Mouse (Mus musculus): ENCODE measurements around the gene Gm10842. TPM values are rescaled to one million over a fixed set of nuclear protein-coding genes. Genes with fewer than 3 reads are reported as not detected.

Gm10842 gene
- polyA plus RNA-seq, 2 experiments from 2014 or later, result not detected

- no peak for ATAC-seq
Measured at GRCm38 (mm10) chr11:105153068-105153833, 6.6 kb downstream of the Gm10842 start.

- ATAC-seq, result no peak
Measured at GRCm38 (mm10) chr11:105155915-105156314, 9.2 kb downstream of the Gm10842 start.

- ATAC-seq, result no peak
Measured at GRCm38 (mm10) chr11:105156748-105157267, 10.1 kb downstream of the Gm10842 start.

GRCm38 (mm10) chr11:105158047-105158446 lies 11.4 kb downstream of the Gm10842 start:
- ATAC-seq, result no peak

GRCm38 (mm10) chr11:105159673-105160360 lies 13.1 kb downstream of the Gm10842 start:
- no peak for ATAC-seq

- ATAC-seq, result no peak
Measured at GRCm38 (mm10) chr11:105161411-105161810, 14.7 kb downstream of the Gm10842 start.

GRCm38 (mm10) chr11:105164516-105165510 lies 18.1 kb downstream of the Gm10842 start:
- ATAC-seq, result no peak

GRCm38 (mm10) chr11:105166780-105167179 lies 20.1 kb downstream of the Gm10842 start:
- no peak for ATAC-seq

- no peak for ATAC-seq
Measured at GRCm38 (mm10) chr11:105178516-105178915, 31.8 kb downstream of the Gm10842 start, which contains the start of gene Tlk2. TSS of gene Tlk2 (plus strand) at chr11:105178807.

- no peak for ATAC-seq
Measured at GRCm38 (mm10) chr11:105179523-105179922, 32.8 kb downstream of the Gm10842 start.

- peak; percentile 29 for ATAC-seq
Measured at GRCm38 (mm10) chr11:105180471-105181091, 33.9 kb downstream of the Gm10842 start.

GRCm38 (mm10) chr11:105181126-105181637 lies 34.5 kb downstream of the Gm10842 start:
- ATAC-seq, result peak; percentile 83

GRCm38 (mm10) chr11:105181689-105182460 lies 35.2 kb downstream of the Gm10842 start:
- peak; percentile 15 for ATAC-seq

- no peak for ATAC-seq
Measured at GRCm38 (mm10) chr11:105182461-105182855, 35.8 kb downstream of the Gm10842 start.

GRCm38 (mm10) chr11:105184678-105185077 lies 38.0 kb downstream of the Gm10842 start:
- ATAC-seq, result no peak

GRCm38 (mm10) chr11:105192186-105192585 lies 45.5 kb downstream of the Gm10842 start:
- no peak for ATAC-seq
